Mouse (Mus musculus): ENCODE results near the gene Panx2. TPM values are rescaled to one million over a fixed set of nuclear protein-coding genes. Genes with fewer than 3 reads are reported as not detected.

Panx2 gene
- polyA plus RNA-seq, 1 experiment from 2014 or later = 0.20 TPM

DNA sequence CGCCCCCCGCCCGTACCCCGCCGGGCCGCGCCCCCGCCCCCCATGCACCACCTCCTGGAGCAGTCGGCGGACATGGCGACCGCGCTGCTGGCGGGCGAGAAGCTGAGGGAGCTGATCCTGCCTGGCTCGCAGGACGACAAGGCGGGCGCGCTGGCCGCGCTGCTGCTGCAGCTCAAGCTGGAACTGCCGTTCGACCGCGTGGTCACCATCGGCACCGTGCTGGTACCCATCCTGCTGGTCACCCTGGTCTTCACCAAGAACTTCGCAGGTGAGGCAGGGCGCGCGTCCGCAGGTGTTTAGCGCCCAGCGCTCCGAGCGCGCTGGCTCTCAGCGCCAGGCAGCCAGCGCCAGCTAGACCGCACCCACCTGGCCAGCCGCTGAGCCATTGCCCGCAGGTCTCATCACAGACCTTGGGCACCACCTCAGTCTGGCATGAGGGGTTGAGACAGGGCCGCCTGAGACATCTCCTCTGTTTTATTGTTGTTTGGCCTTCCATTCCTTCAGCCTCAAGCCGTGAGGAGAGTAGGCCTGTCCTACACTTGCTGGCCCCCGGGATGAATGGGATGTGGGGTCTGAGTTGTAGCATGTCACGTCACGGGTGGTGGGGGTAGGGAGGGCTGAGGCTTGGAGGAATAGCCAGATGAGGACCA is 623 bp downstream of the Panx2 start:
- 1% methylated on average over 36 of the region's 48 CpGs for WGBS
- Histone ChIP-seq H3K9me3 (ENCODE audit: control insufficient read depth, low read length) (no peaks in the 10 kb centered on the region), H3K27me3 (ENCODE audit: control insufficient read depth, insufficient read depth, low read length) (peaks cover 39% of the 10 kb centered on the region), H3K4me2 (ENCODE audit: low read depth, severe bottlenecking) (peak overlapping the region; percentile 96), H3K4me1 (ENCODE audit: control insufficient read depth, insufficient read depth, low read length) (no peaks in the 10 kb centered on the region), H3K9ac (ENCODE audit: low read length) (peak overlapping the region; percentile 65), H3K27ac (replicated peaks; ENCODE audit: low read depth, low read length) (no peak overlapping the region), H3K4me3 (ENCODE audit: low read depth, low read length) (peak overlapping the region; percentile 57), H3K36me3 (ENCODE audit: control insufficient read depth, insufficient read depth, low read length) (no peaks in the 10 kb centered on the region)
- ATAC-seq (ENCODE audit: insufficient number of reproducible peaks, low FRiP score, low TSS enrichment, low read depth) = no peak; the same call in none of the 2 replicates
- DNase-seq (ENCODE audit: low spot score) = peak; percentile 60

DNA sequence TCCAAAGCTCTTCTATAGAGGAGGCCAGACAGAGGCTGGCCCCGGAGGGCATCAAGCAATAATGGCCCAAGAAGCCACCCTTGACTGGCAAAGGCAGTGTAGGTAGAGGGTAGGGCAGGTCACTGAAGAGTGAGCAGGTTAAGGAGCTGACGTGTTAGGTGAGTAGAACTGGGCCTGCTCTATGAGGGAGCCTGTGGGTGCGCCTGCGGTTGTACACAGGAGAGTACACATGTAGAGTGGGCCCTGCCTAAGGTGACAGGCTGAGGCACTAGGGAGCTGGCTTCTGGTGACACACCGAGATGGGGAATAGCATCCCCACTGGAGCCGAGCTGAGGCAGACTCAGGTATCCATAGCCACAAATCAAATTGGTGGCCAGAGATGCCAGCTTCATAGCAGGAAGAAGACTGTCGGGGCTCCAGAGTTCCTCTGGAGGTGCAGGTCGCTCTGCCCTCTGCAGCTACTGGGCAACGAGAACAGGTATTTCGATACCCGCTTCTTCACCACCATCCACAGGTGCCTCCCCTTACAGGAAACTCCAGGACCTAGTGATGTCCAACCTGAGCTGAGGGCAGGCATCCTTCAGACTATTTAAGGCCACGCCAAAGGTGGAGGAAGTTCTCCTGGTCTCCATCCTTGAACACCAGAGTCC is 1.4 kb downstream of the Panx2 start:
- no peak overlapping the region for H3K4me3 ChIP-seq (ENCODE audit: low read depth, low read length)
- H3K36me3 ChIP-seq (ENCODE audit: control insufficient read depth, insufficient read depth, low read length) = no peaks in the 10 kb centered on the region
- no peaks in the 10 kb centered on the region for H3K4me1 ChIP-seq (ENCODE audit: control insufficient read depth, insufficient read depth, low read length)
- no peak overlapping the region for H3K27ac ChIP-seq (replicated peaks; ENCODE audit: low read depth, low read length)
- WGBS = 89% methylated on average over 12 of the region's 12 CpGs
- H3K9me3 ChIP-seq (ENCODE audit: control insufficient read depth, low read length) = no peaks in the 10 kb centered on the region
- peaks cover 45% of the 10 kb centered on the region for H3K27me3 ChIP-seq (ENCODE audit: control insufficient read depth, insufficient read depth, low read length)
- no peak overlapping the region for H3K4me2 ChIP-seq (ENCODE audit: low read depth, severe bottlenecking)
- ATAC-seq (ENCODE audit: insufficient number of reproducible peaks, low FRiP score, low TSS enrichment, low read depth) (no peak), DNase-seq (ENCODE audit: low spot score) (no peak)
- no peak overlapping the region; the same call in 1 of the 2 replicates for H3K9ac ChIP-seq (ENCODE audit: low read length)

DNA sequence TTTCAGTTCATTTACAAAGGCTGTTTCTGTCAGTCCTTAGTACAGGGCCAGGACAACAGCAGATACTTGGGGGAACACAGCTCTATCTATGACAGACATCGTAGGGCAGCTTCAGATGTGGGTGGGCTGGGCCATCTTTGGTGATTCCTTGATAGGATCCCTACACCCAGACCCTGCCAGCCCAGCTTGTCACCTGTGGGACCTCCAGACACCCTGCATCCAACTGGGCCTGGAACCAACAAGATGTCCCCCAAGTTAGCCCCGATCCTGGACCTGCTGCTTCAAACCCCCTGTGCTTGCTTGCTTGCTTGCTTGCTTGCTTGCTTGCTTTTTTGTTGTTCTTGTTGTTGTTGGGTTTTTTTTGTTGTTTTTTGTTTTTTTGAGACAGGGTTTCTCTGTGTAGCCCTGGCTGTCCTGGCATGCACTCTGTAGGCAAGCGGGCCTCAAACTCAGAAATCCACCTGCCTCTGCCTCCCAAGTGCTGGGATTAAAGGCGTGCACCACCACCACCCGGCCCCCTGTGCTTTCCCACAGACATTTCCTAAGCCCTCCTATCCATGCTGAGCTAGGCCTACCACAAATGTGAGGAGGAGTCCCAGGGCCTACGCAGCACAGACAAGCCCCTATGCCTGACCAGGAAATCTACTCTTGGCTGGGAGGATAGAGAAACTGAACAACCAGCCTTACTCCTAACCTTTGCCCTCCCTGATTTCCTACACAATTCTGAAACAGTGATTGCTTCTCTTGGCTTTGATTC is 2.4 kb downstream of the Panx2 start:
- H3K9ac ChIP-seq (ENCODE audit: low read length) = no peak overlapping the region
- no peaks in the 10 kb centered on the region for H3K4me1 ChIP-seq (ENCODE audit: control insufficient read depth, insufficient read depth, low read length)
- H3K27ac ChIP-seq (replicated peaks; ENCODE audit: low read depth, low read length) = no peak overlapping the region
- no peak overlapping the region for H3K4me3 ChIP-seq (ENCODE audit: low read depth, low read length)
- no peaks in the 10 kb centered on the region for H3K9me3 ChIP-seq (ENCODE audit: control insufficient read depth, low read length)
- 88% methylated on average over 6 of the region's 6 CpGs for WGBS
- no peak overlapping the region for H3K4me2 ChIP-seq (ENCODE audit: low read depth, severe bottlenecking)
- DNase-seq (ENCODE audit: low spot score) = no peak
- H3K36me3 ChIP-seq (ENCODE audit: control insufficient read depth, insufficient read depth, low read length) = no peaks in the 10 kb centered on the region
- ATAC-seq (ENCODE audit: insufficient number of reproducible peaks, low FRiP score, low TSS enrichment, low read depth) = no peak
- peaks cover 54% of the 10 kb centered on the region for H3K27me3 ChIP-seq (ENCODE audit: control insufficient read depth, insufficient read depth, low read length)

DNA sequence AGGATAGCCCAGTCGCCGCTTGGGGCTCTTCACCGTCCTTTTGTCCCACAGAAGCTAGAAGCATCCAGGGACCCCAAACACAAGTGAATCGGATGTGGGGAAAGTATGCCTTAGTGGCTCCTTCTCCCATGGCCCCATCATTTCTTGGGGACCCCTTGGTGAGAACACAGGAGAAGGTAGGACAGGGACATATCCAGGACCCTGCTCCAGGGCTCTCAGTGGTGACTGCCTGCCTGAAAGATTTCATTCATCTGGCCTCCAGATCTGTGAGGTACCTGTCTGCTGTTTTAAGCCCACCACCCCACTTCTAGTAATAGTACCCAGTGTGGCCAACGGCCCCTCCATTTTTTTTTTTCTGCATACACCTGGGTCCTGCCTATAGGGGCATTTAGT is 3.0 kb downstream of the Panx2 start:
- no peak for DNase-seq (ENCODE audit: low spot score)

DNA sequence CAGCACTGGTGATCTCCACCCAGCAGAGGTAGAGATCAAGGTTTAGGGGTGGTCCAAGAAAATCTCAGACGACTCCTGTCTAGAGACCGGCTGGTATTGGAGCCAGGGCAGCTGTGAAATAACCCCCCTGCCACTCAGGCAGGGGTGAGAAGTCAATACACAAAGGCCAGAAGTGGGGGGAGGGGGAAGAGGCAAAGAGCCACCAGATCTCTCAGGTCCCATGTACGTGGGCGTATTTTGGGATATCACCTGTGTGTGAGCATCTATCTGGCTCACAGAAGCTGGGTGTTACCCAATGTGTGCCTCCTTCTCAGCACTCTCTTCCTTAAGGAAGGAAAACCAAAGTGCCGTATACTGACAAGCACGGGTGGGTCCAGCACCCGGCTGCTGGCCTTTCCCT is 3.5 kb downstream of the Panx2 start:
- DNase-seq (ENCODE audit: low spot score) = no peak
- no peak overlapping the region for H3K27ac ChIP-seq (replicated peaks; ENCODE audit: low read depth, low read length)
- no peak for ATAC-seq (ENCODE audit: insufficient number of reproducible peaks, low FRiP score, low TSS enrichment, low read depth)
- no peaks in the 10 kb centered on the region for H3K9me3 ChIP-seq (ENCODE audit: control insufficient read depth, low read length)
- H3K36me3 ChIP-seq (ENCODE audit: control insufficient read depth, insufficient read depth, low read length) = no peaks in the 10 kb centered on the region; the same call in 1 of the 2 replicates
- no peak overlapping the region for H3K4me3 ChIP-seq (ENCODE audit: low read depth, low read length)
- H3K4me2 ChIP-seq (ENCODE audit: low read depth, severe bottlenecking) = no peak overlapping the region
- 66% methylated on average over 7 of the region's 7 CpGs for WGBS
- H3K4me1 ChIP-seq (ENCODE audit: control insufficient read depth, insufficient read depth, low read length) = no peaks in the 10 kb centered on the region
- H3K27me3 ChIP-seq (ENCODE audit: control insufficient read depth, insufficient read depth, low read length) = peaks cover 61% of the 10 kb centered on the region
- no peak overlapping the region for H3K9ac ChIP-seq (ENCODE audit: low read length)

More for the DNA sequence above, 3.0 kb downstream of the Panx2 start:
- whole genome bisulfite sequencing = 89% methylated on average over 5 of the region's 5 CpGs
- H3K4me3 ChIP-seq (ENCODE audit: low read depth, low read length) = no peak overlapping the region
- H3K9ac ChIP-seq (ENCODE audit: low read length) = no peak overlapping the region
- no peak overlapping the region for H3K27ac ChIP-seq (replicated peaks; ENCODE audit: low read depth, low read length)
- H3K36me3 ChIP-seq (ENCODE audit: control insufficient read depth, insufficient read depth, low read length) = no peaks in the 10 kb centered on the region
- H3K4me2 ChIP-seq (ENCODE audit: low read depth, severe bottlenecking) = no peak overlapping the region
- peaks cover 59% of the 10 kb centered on the region for H3K27me3 ChIP-seq (ENCODE audit: control insufficient read depth, insufficient read depth, low read length)
- no peak for ATAC-seq (ENCODE audit: insufficient number of reproducible peaks, low FRiP score, low TSS enrichment, low read depth)
- no peaks in the 10 kb centered on the region for H3K9me3 ChIP-seq (ENCODE audit: control insufficient read depth, low read length)
- H3K4me1 ChIP-seq (ENCODE audit: control insufficient read depth, insufficient read depth, low read length) = no peaks in the 10 kb centered on the region

DNA sequence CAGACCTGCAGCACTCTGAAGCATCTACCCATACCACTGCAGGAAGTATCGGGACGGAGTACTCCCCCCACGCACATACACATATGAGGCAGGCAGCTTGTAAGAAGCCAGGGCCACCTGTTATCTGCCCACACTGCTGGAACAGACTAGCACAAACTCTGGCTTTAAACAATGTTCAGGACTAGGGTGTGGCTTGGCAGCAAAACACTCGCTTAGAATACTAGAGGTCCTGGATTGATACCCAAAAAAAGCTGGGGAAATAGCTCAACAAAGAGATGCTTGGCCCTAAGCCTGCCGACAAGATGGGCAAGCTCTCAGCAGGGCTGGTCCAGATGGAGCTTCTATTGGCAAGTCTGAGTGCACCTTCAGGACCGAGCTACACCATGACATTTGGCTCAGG is 4.0 kb downstream of the Panx2 start:
- Histone ChIP-seq H3K9ac (ENCODE audit: low read length) (no peak overlapping the region), H3K27ac (replicated peaks; ENCODE audit: low read depth, low read length) (no peak overlapping the region), H3K4me1 (ENCODE audit: control insufficient read depth, insufficient read depth, low read length) (no peaks in the 10 kb centered on the region), H3K4me2 (ENCODE audit: low read depth, severe bottlenecking) (no peak overlapping the region), H3K9me3 (ENCODE audit: control insufficient read depth, low read length) (no peaks in the 10 kb centered on the region), H3K27me3 (ENCODE audit: control insufficient read depth, insufficient read depth, low read length) (peaks cover 62% of the 10 kb centered on the region), H3K4me3 (ENCODE audit: low read depth, low read length) (no peak overlapping the region), H3K36me3 (ENCODE audit: control insufficient read depth, insufficient read depth, low read length) (no peaks in the 10 kb centered on the region; the same call in 1 of the 2 replicates)
- no peak for DNase-seq (ENCODE audit: low spot score)
- 59% methylated on average over 6 of the region's 6 CpGs for WGBS
- no peak for ATAC-seq (ENCODE audit: insufficient number of reproducible peaks, low FRiP score, low TSS enrichment, low read depth)

DNA sequence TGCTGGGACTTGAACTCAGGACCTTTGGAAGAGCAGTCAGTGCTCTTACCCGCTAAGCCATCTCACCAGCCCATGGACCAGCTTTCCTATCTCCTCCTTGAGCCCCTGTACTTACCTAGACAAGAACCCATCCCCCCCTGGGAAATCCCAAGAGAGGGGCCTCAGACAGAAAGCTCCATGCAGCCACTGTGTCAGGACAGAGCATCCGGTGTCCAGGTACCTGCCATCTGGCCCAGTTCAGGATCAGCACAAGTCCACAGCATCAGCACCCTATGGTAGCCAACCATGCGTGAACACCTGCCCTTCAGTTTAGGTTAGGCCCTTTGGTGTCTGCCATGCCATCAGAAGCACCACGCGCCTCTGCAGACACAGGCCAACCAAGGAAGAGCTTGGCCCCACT is 5.4 kb downstream of the Panx2 start:
- no peak overlapping the region for H3K4me2 ChIP-seq (ENCODE audit: low read depth, severe bottlenecking)
- no peak overlapping the region for H3K27ac ChIP-seq (replicated peaks; ENCODE audit: low read depth, low read length)
- no peaks in the 10 kb centered on the region for H3K4me1 ChIP-seq (ENCODE audit: control insufficient read depth, insufficient read depth, low read length)
- DNase-seq (ENCODE audit: low spot score) (no peak), ATAC-seq (ENCODE audit: insufficient number of reproducible peaks, low FRiP score, low TSS enrichment, low read depth) (no peak)
- no peak overlapping the region for H3K4me3 ChIP-seq (ENCODE audit: low read depth, low read length)
- peaks cover 61% of the 10 kb centered on the region for H3K27me3 ChIP-seq (ENCODE audit: control insufficient read depth, insufficient read depth, low read length)
- no peaks in the 10 kb centered on the region for H3K9me3 ChIP-seq (ENCODE audit: control insufficient read depth, low read length)
- 93% methylated on average over 5 of the region's 5 CpGs for WGBS
- no peak overlapping the region for H3K9ac ChIP-seq (ENCODE audit: low read length)
- no peaks in the 10 kb centered on the region; the same call in 1 of the 2 replicates for H3K36me3 ChIP-seq (ENCODE audit: control insufficient read depth, insufficient read depth, low read length)

DNA sequence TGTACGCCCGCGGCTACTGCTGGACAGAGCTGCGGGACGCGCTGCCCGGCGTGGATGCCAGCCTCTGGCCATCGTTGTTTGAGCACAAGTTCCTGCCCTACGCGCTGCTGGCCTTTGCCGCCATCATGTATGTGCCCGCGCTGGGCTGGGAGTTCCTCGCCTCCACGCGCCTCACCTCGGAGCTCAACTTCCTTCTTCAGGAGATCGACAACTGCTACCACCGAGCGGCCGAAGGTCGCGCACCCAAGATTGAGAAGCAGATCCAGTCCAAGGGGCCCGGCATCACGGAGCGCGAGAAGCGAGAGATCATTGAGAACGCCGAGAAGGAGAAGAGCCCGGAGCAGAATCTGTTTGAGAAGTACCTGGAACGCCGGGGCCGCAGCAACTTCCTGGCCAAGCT is 8.1 kb downstream of the Panx2 start:
- DNase-seq (ENCODE audit: low spot score) (peak; percentile 45), ATAC-seq (ENCODE audit: insufficient number of reproducible peaks, low FRiP score, low TSS enrichment, low read depth) (no peak)
- 30% methylated on average over 35 of the region's 35 CpGs for WGBS
- Histone ChIP-seq H3K9ac (ENCODE audit: low read length) (no peak overlapping the region), H3K27me3 (ENCODE audit: control insufficient read depth, insufficient read depth, low read length) (peaks cover 43% of the 10 kb centered on the region), H3K9me3 (ENCODE audit: control insufficient read depth, low read length) (no peaks in the 10 kb centered on the region), H3K4me1 (ENCODE audit: control insufficient read depth, insufficient read depth, low read length) (no peaks in the 10 kb centered on the region), H3K4me2 (ENCODE audit: low read depth, severe bottlenecking) (peak overlapping the region; percentile 28; the same call in 1 of the 2 replicates), H3K4me3 (ENCODE audit: low read depth, low read length) (no peak overlapping the region), H3K27ac (replicated peaks; ENCODE audit: low read depth, low read length) (no peak overlapping the region), H3K36me3 (ENCODE audit: control insufficient read depth, insufficient read depth, low read length) (no peaks in the 10 kb centered on the region; the same call in 1 of the 2 replicates)

Data from limb, embryonic 11.5 days (tissue).